Mouse (Mus musculus) cortical plate, adult 2 months (tissue): Measurements from ENCODE around the gene Tenm4.

Source experiments
- CTCF ChIP-seq: fragments of 200-500 bp; IDR thresholded peaks from 2 replicates; pipeline ENCODE4 v1.5.1; 2011; ENCODE audit warnings: mild to moderate bottlenecking, control low read depth, low read length; ENCODE audit not compliant: insufficient read depth; ENCODE audit errors: extremely low read depth
- POLR2A ChIP-seq: fragments of 200-500 bp; IDR thresholded peaks from 2 replicates; pipeline ENCODE4 v1.6.1; 2011; ENCODE audit warnings: mild to moderate bottlenecking, low read length, control low read depth; ENCODE audit not compliant: insufficient read depth; ENCODE audit errors: extremely low read depth

DNA sequence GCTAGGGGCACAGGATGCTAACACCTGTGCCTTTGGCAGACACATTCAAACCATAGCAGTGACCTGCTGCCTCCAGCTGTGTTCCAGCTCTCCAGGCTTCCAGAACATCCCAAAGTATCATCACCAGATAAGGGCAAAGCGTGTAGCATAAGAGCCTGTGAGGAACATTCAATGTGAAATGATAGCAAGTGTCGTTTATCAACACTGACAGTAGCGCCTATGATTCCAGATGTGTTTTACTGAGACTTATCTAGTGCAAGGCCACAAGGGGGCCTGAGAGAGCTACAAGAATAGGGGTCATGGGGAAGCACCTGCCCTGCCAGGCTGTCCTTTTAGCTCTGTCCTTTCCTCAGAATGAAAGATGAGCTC lies 607.5 kb downstream of the Tenm4 start:
- TF ChIP-seq CTCF (peak; percentile 34; the same call in 1 of the 2 replicates), POLR2A (no peak)
